Mouse (Mus musculus) lung, adult 2 months (tissue): ENCODE data around the gene Spata46. TPM values are rescaled to one million over a fixed set of nuclear protein-coding genes. Genes with fewer than 3 reads are reported as not detected.

Experiments
- DNase-seq: peaks from one replicate; pipeline ENCODE4 v3.0.0; 2022
- H3K4me1 ChIP-seq: fragments of 200-500 bp; 2 replicates; pipeline ENCODE4 v1.6.1; 2011; ENCODE audit warnings: low read length; ENCODE audit not compliant: control insufficient read depth, insufficient read depth
- H3K4me3 ChIP-seq: fragments of 200-500 bp; replicated peaks from 2 replicates; pipeline ENCODE3; 2011; ENCODE audit warnings: low read depth, mild to moderate bottlenecking, control low read depth, low read length; ENCODE audit errors: extremely low read depth
- CTCF ChIP-seq: fragments of 200-500 bp; IDR thresholded peaks from 2 replicates; pipeline ENCODE4 v1.5.1; 2011; ENCODE audit warnings: mild to moderate bottlenecking, low read length, control low read depth; ENCODE audit not compliant: insufficient read depth
- POLR2A ChIP-seq: fragments of 200-500 bp; IDR thresholded peaks from 2 replicates; pipeline ENCODE4 v1.6.1; 2011; ENCODE audit warnings: low read depth, mild to moderate bottlenecking, control low read depth, low read length, borderline replicate concordance; ENCODE audit errors: extremely low read depth
- WGBS: fragments of 180-500 bp; shearing (Covaris S2); methylation state at CpG from one replicate; pipeline ENCODE4 v1.1.7; 2018; 5-methylcytosine and 5-hydroxymethylcytosine counted together
- polyA plus RNA-seq: library from polyadenylated mRNA; depleted of rRNA; stranded (reverse); fragments of >200 nt; gene quantifications from 2 replicates; pipeline ENCODE4 v1.2.3, GENCODE M21; 2012

Spata46 gene
- polyA plus RNA-seq, 1 experiment, result not detected

- no peak for DNase-seq
Observed at GRCm38 (mm10) chr1:170299496-170299895, 9.1 kb upstream of the Spata46 start.

GRCm38 (mm10) chr1:170301686-170302085 lies 6.9 kb upstream of the Spata46 start:
- H3K4me1 ChIP-seq, result no peaks in the 10 kb centered on the region
- TF ChIP-seq CTCF (no peak), POLR2A (no peak)
- WGBS, result 94% methylated on average over 9 of the region's 9 CpGs
- no peak overlapping the region for H3K4me3 ChIP-seq
- no peak for DNase-seq

More at GRCm38 (mm10) chr1:170299496-170299895, 9.1 kb upstream of the Spata46 start:
- 77% methylated on average over 4 of the region's 4 CpGs for WGBS
- no peak overlapping the region for H3K4me3 ChIP-seq
- no peak for TF ChIP-seq CTCF
- TF ChIP-seq POLR2A, result no peak
- H3K4me1 ChIP-seq, result no peaks in the 10 kb centered on the region

GRCm38 (mm10) chr1:170302456-170302855 lies 6.1 kb upstream of the Spata46 start:
- WGBS, result 87% methylated on average over 6 of the region's 6 CpGs
- H3K4me1 ChIP-seq, result no peaks in the 10 kb centered on the region
- no peak for TF ChIP-seq POLR2A
- no peak for TF ChIP-seq CTCF
- no peak for DNase-seq
- no peak overlapping the region for H3K4me3 ChIP-seq

- DNase-seq, result no peak
- WGBS, result 83% methylated on average over 6 of the region's 6 CpGs
- H3K4me3 ChIP-seq, result no peak overlapping the region
- no peaks in the 10 kb centered on the region for H3K4me1 ChIP-seq
- TF ChIP-seq POLR2A, result no peak
- TF ChIP-seq CTCF, result no peak
Observed at GRCm38 (mm10) chr1:170303103-170303502, 5.5 kb upstream of the Spata46 start.

GRCm38 (mm10) chr1:170305002-170305401 lies 3.6 kb upstream of the Spata46 start:
- Histone ChIP-seq H3K4me3 (no peak overlapping the region), H3K4me1 (no peaks in the 10 kb centered on the region)
- DNase-seq, result no peak
- WGBS, result 66% methylated on average over 10 of the region's 10 CpGs
- TF ChIP-seq POLR2A (no peak), CTCF (no peak)

GRCm38 (mm10) chr1:170306232-170306631 lies 2.4 kb upstream of the Spata46 start, which contains the start of gene Gm7694:
Gene Gm7694 (minus strand): TSS chr1:170306332.
- WGBS, result 95% methylated on average over 4 of the region's 4 CpGs
- Histone ChIP-seq H3K4me3 (no peak within 1 kb of the TSS), H3K4me1 (no peaks in the 10 kb centered on the region)
- TF ChIP-seq CTCF (no peak), POLR2A (no peak)
- DNase-seq, result no peak

- H3K4me3 ChIP-seq, result no peak overlapping the region
- TF ChIP-seq POLR2A, result no peak
- TF ChIP-seq CTCF, result no peak
- 77% methylated on average over 6 of the region's 6 CpGs for WGBS
- DNase-seq, result no peak
- no peaks in the 10 kb centered on the region for H3K4me1 ChIP-seq
Observed at GRCm38 (mm10) chr1:170311431-170311830, 2.8 kb downstream of the Spata46 start.

GRCm38 (mm10) chr1:170322046-170322445 lies 13.4 kb downstream of the Spata46 start:
- Histone ChIP-seq H3K4me1 (no peaks in the 10 kb centered on the region; the same call in 1 of the 2 replicates), H3K4me3 (no peak overlapping the region)
- TF ChIP-seq CTCF, result no peak
- TF ChIP-seq POLR2A, result no peak
- DNase-seq, result no peak
- 81% methylated on average over 2 of the region's 2 CpGs for WGBS

GRCm38 (mm10) chr1:170323001-170323400 lies 14.4 kb downstream of the Spata46 start:
- 75% methylated on average over 10 of the region's 10 CpGs for WGBS
- DNase-seq, result peak; percentile 45
- no peaks in the 10 kb centered on the region; the same call in 1 of the 2 replicates for H3K4me1 ChIP-seq

GRCm38 (mm10) chr1:170324312-170324711 lies 15.7 kb downstream of the Spata46 start:
- no peak for DNase-seq
- 81% methylated on average over 1 of the region's 1 CpGs for WGBS
- no peak overlapping the region for H3K4me3 ChIP-seq
- TF ChIP-seq CTCF (no peak), POLR2A (no peak)
- no peaks in the 10 kb centered on the region; the same call in 1 of the 2 replicates for H3K4me1 ChIP-seq

More at GRCm38 (mm10) chr1:170323001-170323400, 14.4 kb downstream of the Spata46 start:
- no peak for TF ChIP-seq CTCF
- no peak overlapping the region for H3K4me3 ChIP-seq

- Histone ChIP-seq H3K4me3 (no peak overlapping the region), H3K4me1 (no peaks in the 10 kb centered on the region; the same call in 1 of the 2 replicates)
- TF ChIP-seq POLR2A, result no peak
- no peak for TF ChIP-seq CTCF
- WGBS, result 82% methylated on average over 4 of the region's 4 CpGs
- DNase-seq, result no peak
Observed at GRCm38 (mm10) chr1:170325277-170325676, 16.7 kb downstream of the Spata46 start.

- 50% methylated on average over 6 of the region's 6 CpGs for WGBS
- no peak overlapping the region for H3K4me3 ChIP-seq
- DNase-seq, result no peak
- TF ChIP-seq POLR2A (no peak), CTCF (no peak)
- H3K4me1 ChIP-seq, result no peaks in the 10 kb centered on the region
Observed at GRCm38 (mm10) chr1:170331926-170332325, 23.3 kb downstream of the Spata46 start.
